Mouse (Mus musculus): Measurements from ENCODE around the gene Rpl5.

DNA sequence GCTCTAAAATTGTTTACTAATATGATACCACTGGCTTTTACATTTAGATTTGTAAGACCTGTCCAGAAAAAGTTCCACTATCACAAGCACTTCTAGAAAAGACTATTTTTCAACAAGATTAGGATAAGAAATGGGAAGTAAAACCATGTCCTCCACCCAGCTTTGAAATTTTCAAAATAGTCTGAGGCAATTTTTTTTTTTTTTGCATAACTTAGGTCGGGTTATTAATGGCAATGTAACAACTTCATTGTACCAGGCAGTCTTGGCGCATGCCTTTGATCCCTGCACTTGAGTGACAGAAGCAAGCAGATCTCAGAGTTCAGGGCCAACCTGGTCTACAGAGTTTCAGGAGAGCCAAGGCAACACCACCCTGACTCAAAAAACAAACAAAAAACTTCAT lies 30.6 kb upstream of the Rpl5 start:
- no peak for TF ChIP-seq POLR2A (IDR thresholded peaks at IDR 0.05; ENCODE audit: insufficient read depth, low read depth, low read length)
- TF ChIP-seq EP300 (IDR thresholded peaks at IDR 0.05; ENCODE audit: insufficient read depth, low read depth, low read length), result no peak
- no peak for TF ChIP-seq CTCF (IDR thresholded peaks at IDR 0.05)

All from heart, adult 2 months (tissue).